Mouse (Mus musculus): ENCODE data around the gene AC141477.1. TPM values are rescaled to one million over a fixed set of nuclear protein-coding genes. Genes with fewer than 3 reads are reported as not detected.

Gene AC141477.1
- total and polyA plus RNA-seq, 2 experiments from 2014 or later: not detected

- Histone ChIP-seq H3K27me3 (ENCODE audit: insufficient read depth, low read length) (no peaks in the 10 kb centered on the region), H3K9ac (replicated peaks; ENCODE audit: low read length, poor library complexity, severe bottlenecking) (no peak within 1 kb of the TSS), H3K9me3 (ENCODE audit: low read length) (no peaks in the 10 kb centered on the region), H3K4me3 (ENCODE audit: low read depth, low read length) (no peak within 1 kb of the TSS), H3K27ac (ENCODE audit: low read depth, low read length) (no peak within 1 kb of the TSS), H3K4me1 (ENCODE audit: insufficient read depth, low read length) (no peaks in the 10 kb centered on the region), H3K36me3 (ENCODE audit: insufficient read depth, low read length) (no peaks in the 10 kb centered on the region), H3K4me2 (ENCODE audit: low read depth, low read length, poor library complexity, severe bottlenecking) (no peak within 1 kb of the TSS)
- no peak for DNase-seq (ENCODE audit: low spot score)
- ATAC-seq (ENCODE audit: low FRiP score): no peak
- no peak for TF ChIP-seq CTCF (IDR thresholded peaks at IDR 0.05)
- WGBS: 68% methylated on average over 5 of the region's 5 CpGs
Measured at GRCm38 (mm10) chr10:76448851-76449250, 8.6 kb upstream of the AC141477.1 start, which contains the start of gene 2610028H24Rik. 2610028H24Rik (plus strand) TSS chr10:76449081.

DNA sequence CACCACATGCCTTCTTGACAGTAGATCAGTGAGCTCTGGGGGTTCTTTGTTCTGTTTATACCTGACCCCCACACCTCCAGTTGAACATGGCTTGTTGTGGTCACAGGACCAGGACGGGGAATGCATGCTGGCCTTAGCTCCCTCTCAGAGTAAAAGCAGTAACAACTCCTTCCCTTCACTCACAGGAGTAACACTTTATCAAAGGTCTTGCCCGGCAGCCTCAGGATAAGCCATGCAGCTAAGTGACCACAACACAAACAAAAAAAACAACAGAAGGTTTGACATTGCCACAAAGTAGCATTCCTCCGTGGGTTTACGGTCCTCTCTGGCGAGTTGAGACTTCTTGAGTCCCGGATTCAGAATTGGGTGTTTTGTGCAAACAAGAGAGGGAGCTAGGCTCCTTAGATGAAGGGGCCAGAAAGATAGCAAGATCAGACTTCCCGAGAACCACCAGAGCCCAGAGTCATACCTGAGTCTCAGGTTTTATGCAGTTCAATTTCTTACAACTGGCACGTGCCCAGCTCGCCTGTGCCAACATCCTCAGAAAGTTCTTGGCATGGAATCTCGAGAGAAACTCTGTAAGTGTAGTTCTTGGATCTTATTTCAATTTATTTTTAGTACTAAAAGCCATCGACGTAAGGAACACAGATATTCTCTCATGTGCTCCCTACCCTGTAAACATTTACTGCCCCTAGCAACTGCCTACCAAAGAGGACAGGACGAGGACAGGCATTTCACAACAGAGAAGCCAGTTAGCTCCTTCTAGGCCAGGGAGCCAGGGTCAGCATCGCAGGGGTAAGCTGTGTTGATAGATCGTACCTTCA lies 7.4 kb upstream of the AC141477.1 start:
- no peak overlapping the region for H3K9ac ChIP-seq (replicated peaks; ENCODE audit: low read length, poor library complexity, severe bottlenecking)
- 84% methylated on average over 15 of the region's 15 CpGs for WGBS
- DNase-seq (ENCODE audit: low spot score): no peak
- H3K27ac ChIP-seq (ENCODE audit: low read depth, low read length): no peak overlapping the region
- H3K9me3 ChIP-seq (ENCODE audit: low read length): no peaks in the 10 kb centered on the region
- no peaks in the 10 kb centered on the region for H3K27me3 ChIP-seq (ENCODE audit: insufficient read depth, low read length)
- H3K4me1 ChIP-seq (ENCODE audit: insufficient read depth, low read length): peaks cover 3% of the 10 kb centered on the region
- H3K36me3 ChIP-seq (ENCODE audit: insufficient read depth, low read length): no peaks in the 10 kb centered on the region
- H3K4me3 ChIP-seq (ENCODE audit: low read depth, low read length): no peak overlapping the region
- TF ChIP-seq CTCF (IDR thresholded peaks at IDR 0.05): no peak
- no peak for ATAC-seq (ENCODE audit: low FRiP score)
- no peak overlapping the region for H3K4me2 ChIP-seq (ENCODE audit: low read depth, low read length, poor library complexity, severe bottlenecking)

DNA sequence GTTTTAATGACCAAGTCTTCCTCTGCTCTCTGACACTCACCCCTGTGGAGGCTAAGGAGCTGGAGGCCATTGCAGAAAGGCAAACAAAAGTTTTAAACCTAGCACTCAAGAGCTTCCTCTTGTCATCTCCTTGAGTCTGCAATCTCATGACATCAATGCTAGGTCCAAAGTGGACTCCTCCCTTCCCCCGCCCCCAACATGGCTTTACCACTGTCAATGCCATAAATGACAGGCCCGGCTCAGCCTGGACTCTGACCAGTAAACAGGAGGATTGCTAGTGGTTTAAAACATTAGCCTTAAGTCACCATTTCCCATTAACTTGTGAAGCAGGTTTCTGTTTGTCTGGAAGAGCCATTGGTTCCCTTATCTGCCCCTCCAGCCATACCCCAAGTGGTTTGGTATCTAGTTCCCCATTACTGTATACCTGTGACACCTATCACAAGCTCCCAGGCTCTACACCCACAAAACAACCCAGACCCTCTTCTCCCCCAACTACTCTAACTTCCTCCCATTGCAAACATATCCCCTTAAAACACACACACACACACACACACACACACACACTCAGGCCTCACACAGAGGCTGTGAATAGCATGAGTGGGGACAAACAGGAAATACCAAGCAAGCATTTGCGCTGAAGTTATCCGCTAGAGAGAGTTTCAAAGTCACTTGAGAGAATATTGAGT lies 5.9 kb upstream of the AC141477.1 start:
- Histone ChIP-seq H3K4me3 (ENCODE audit: low read depth, low read length) (no peak overlapping the region), H3K36me3 (ENCODE audit: insufficient read depth, low read length) (no peaks in the 10 kb centered on the region), H3K4me1 (ENCODE audit: insufficient read depth, low read length) (peaks cover 3% of the 10 kb centered on the region), H3K27ac (ENCODE audit: low read depth, low read length) (no peak overlapping the region), H3K4me2 (ENCODE audit: low read depth, low read length, poor library complexity, severe bottlenecking) (no peak overlapping the region), H3K9ac (replicated peaks; ENCODE audit: low read length, poor library complexity, severe bottlenecking) (no peak overlapping the region), H3K9me3 (ENCODE audit: low read length) (no peaks in the 10 kb centered on the region), H3K27me3 (ENCODE audit: insufficient read depth, low read length) (no peaks in the 10 kb centered on the region)
- DNase-seq (ENCODE audit: low spot score): no peak
- WGBS: 83% methylated on average over 4 of the region's 4 CpGs
- no peak for TF ChIP-seq CTCF (IDR thresholded peaks at IDR 0.05)
- no peak for ATAC-seq (ENCODE audit: low FRiP score)

DNA sequence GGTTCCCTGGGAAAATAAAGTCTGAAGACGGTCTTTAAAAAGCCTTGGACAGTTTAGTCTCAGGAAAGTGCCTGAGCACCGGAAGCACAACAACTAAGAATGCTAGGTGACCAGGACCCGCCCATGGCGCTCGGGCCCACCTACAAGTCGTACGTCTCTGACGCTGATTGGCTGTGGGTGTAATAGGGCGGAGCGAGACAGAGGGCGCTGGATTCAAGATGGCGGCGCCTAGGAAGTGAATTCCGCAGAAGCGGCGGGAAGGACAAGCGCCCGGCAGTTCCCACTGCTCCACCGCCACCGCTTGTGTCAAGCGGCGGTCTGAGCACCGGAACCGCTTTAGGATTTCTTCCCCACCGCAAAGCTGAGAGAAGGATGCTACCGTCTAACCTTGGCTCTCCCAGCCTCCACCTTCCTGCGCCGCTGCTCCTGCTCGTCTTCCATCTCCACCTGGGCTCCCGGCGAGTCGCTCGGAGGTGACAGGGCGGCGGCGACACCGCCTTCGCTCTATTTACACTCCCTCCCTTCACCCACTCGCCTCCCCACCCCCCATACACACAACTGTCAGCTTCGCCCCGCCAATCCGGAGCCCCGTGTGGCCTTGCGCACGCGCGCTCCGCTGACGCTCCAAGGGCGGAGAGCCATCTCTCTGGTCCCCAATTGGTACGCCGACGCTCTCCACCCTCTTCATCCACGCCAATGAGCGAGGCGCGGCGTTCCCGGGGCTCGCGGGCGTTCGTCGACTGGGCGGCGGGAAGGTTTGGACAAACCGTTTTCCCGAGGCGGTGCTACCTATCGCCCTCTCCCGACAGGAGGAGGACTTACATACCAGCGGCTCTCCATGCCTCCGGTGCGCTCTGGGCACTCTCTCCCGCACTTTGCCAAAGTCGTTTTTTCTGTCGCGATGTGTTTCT lies 2.2 kb upstream of the AC141477.1 start, which contains the start of gene Pcnt:
Pcnt (minus strand) TSS at position 609 of the 911 bp plus-strand sequence.
- peak; percentile 98 for DNase-seq (ENCODE audit: low spot score)
- Histone ChIP-seq H3K4me1 (ENCODE audit: insufficient read depth, low read length) (peaks cover 3% of the 10 kb centered on the region), H3K9me3 (ENCODE audit: low read length) (no peaks in the 10 kb centered on the region), H3K4me2 (ENCODE audit: low read depth, low read length, poor library complexity, severe bottlenecking) (peak within 1 kb of the TSS; percentile 77), H3K36me3 (ENCODE audit: insufficient read depth, low read length) (peaks cover 3% of the 10 kb centered on the region; the same call in 1 of the 2 replicates), H3K9ac (replicated peaks; ENCODE audit: low read length, poor library complexity, severe bottlenecking) (peak within 1 kb of the TSS; percentile 59), H3K4me3 (ENCODE audit: low read depth, low read length) (peak within 1 kb of the TSS; percentile 68), H3K27me3 (ENCODE audit: insufficient read depth, low read length) (no peaks in the 10 kb centered on the region), H3K27ac (ENCODE audit: low read depth, low read length) (peak within 1 kb of the TSS; percentile 85)
- peak; percentile 100 for ATAC-seq (ENCODE audit: low FRiP score)
- WGBS: under 1% methylated on average over 78 of the region's 78 CpGs
- TF ChIP-seq CTCF (IDR thresholded peaks at IDR 0.05): peak; percentile 81

DNA sequence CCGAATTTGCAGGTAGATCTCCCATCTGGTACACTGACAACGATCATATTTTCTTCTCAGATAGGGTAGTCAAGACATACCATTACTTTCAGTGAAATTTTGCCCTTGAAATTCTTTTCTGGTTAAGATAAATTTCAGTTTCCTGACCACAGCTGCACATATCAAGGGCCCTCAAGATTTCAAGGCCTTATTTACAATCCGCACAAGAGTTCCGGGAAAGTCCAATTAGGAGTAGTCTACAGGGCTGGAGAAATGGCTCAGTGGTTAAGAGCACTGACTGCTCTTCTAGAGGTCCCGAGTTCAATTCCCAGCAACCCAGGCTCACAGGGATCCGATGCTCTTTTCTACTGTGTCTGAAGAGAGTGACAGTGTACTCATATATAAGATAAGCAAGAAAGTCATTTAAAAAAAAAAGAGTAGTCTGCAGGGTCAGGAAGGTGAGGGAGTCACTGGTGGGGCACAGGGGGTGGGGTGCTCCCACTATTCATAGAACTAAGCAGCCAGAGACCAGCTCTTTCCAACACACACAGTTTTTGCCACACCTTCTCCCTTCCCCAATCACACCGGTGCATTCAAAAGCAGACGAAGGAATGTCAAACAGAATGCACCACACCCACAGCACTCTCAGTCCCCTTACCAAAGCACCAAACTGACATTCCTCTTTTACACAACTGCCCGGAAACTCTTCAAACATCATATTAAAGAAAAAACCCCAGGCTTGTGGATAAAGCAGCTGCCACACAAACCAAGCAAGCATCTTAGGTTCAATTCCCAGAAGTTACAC lies 945 bp downstream of the AC141477.1 start:
- no peak overlapping the region for H3K27ac ChIP-seq (ENCODE audit: low read depth, low read length)
- 94% methylated on average over 9 of the region's 9 CpGs for WGBS
- no peaks in the 10 kb centered on the region for H3K27me3 ChIP-seq (ENCODE audit: insufficient read depth, low read length)
- DNase-seq (ENCODE audit: low spot score): no peak
- TF ChIP-seq CTCF (IDR thresholded peaks at IDR 0.05): no peak
- H3K4me1 ChIP-seq (ENCODE audit: insufficient read depth, low read length): peaks cover 3% of the 10 kb centered on the region
- H3K4me2 ChIP-seq (ENCODE audit: low read depth, low read length, poor library complexity, severe bottlenecking): no peak overlapping the region
- peaks cover 21% of the 10 kb centered on the region for H3K36me3 ChIP-seq (ENCODE audit: insufficient read depth, low read length)
- no peak overlapping the region for H3K4me3 ChIP-seq (ENCODE audit: low read depth, low read length)
- ATAC-seq (ENCODE audit: low FRiP score): no peak
- no peak overlapping the region for H3K9ac ChIP-seq (replicated peaks; ENCODE audit: low read length, poor library complexity, severe bottlenecking)
- H3K9me3 ChIP-seq (ENCODE audit: low read length): no peaks in the 10 kb centered on the region

All from midbrain, postnatal 0 days (tissue).